Mouse (Mus musculus) NIH3T3 (cell line): Measurements from ENCODE around the gene Tfe3.

ENCODE experiments used
- DNase-seq: peaks from one replicate; pipeline ENCODE4 v3.0.0-alpha.2; 2012; ENCODE audit warnings: low read depth

The Tfe3 gene

GRCm38 (mm10) chrX:7762137-7762920, at the start of gene Tfe3:
Gene Tfe3, plus strand, starts transcription at chrX:7762560.
- peak; percentile 95 for DNase-seq

GRCm38 (mm10) chrX:7713764-7714134, 48.6 kb upstream of the Tfe3 start:
- DNase-seq: peak; percentile 6

- DNase-seq: peak; percentile 96
Measured at GRCm38 (mm10) chrX:7714135-7714899, 48.0 kb upstream of the Tfe3 start, which contains the start of gene Wdr45. Gene Wdr45, plus strand, starts transcription at chrX:7714333.

GRCm38 (mm10) chrX:7716058-7716457, 46.3 kb upstream of the Tfe3 start:
- DNase-seq: peak; percentile 43

GRCm38 (mm10) chrX:7721514-7722281, 40.7 kb upstream of the Tfe3 start, which contains the start of gene Gm45208:
Gene Gm45208, plus strand, starts transcription at chrX:7722245.
- DNase-seq: peak; percentile 79

GRCm38 (mm10) chrX:7722282-7722611, 40.1 kb upstream of the Tfe3 start:
- no peak for DNase-seq

- peak; percentile 31 for DNase-seq
Measured at GRCm38 (mm10) chrX:7722691-7723090, 39.7 kb upstream of the Tfe3 start.

- no peak for DNase-seq
Measured at GRCm38 (mm10) chrX:7724135-7724534, 38.2 kb upstream of the Tfe3 start.

GRCm38 (mm10) chrX:7725841-7726240, 36.5 kb upstream of the Tfe3 start:
- no peak for DNase-seq

GRCm38 (mm10) chrX:7727176-7727575, 35.2 kb upstream of the Tfe3 start:
- peak; percentile 53 for DNase-seq

GRCm38 (mm10) chrX:7728215-7728921, 34.0 kb upstream of the Tfe3 start, which contains the start of gene Praf2:
Gene Praf2, plus strand, starts transcription at chrX:7728439.
- DNase-seq: peak; percentile 92

- peak; percentile 23 for DNase-seq
Measured at GRCm38 (mm10) chrX:7728922-7729265, 33.5 kb upstream of the Tfe3 start.

GRCm38 (mm10) chrX:7733571-7734156, 28.7 kb upstream of the Tfe3 start:
- no peak for DNase-seq

GRCm38 (mm10) chrX:7739336-7740081, 22.9 kb upstream of the Tfe3 start:
- DNase-seq: peak; percentile 35

- no peak for DNase-seq
Measured at GRCm38 (mm10) chrX:7740082-7740819, 22.1 kb upstream of the Tfe3 start.

GRCm38 (mm10) chrX:7741103-7741502, 21.3 kb upstream of the Tfe3 start:
- DNase-seq: no peak

- DNase-seq: peak; percentile 43
Measured at GRCm38 (mm10) chrX:7743470-7743869, 18.9 kb upstream of the Tfe3 start.

- no peak for DNase-seq
Measured at GRCm38 (mm10) chrX:7744940-7745339, 17.4 kb upstream of the Tfe3 start.

- DNase-seq: no peak
Measured at GRCm38 (mm10) chrX:7745429-7745828, 16.9 kb upstream of the Tfe3 start.
